Mouse (Mus musculus): ENCODE results near the gene Camk1. TPM values are rescaled to one million over a fixed set of nuclear protein-coding genes. Genes with fewer than 3 reads are reported as not detected.

The Camk1 gene
- polyA plus RNA-seq, 1 experiment from 2014 or later = 87.8 TPM

- Histone ChIP-seq H3K4me1 (ENCODE audit: control insufficient read depth, insufficient read depth, low read length) (peaks cover 8% of the 10 kb centered on the region; the same call in 1 of the 2 replicates), H3K36me3 (ENCODE audit: control insufficient read depth, insufficient read depth, low read length) (peaks cover 3% of the 10 kb centered on the region), H3K4me2 (ENCODE audit: low read depth, low read length) (no peak overlapping the region), H3K27me3 (ENCODE audit: control insufficient read depth, insufficient read depth, low read length) (no peaks in the 10 kb centered on the region), H3K27ac (ENCODE audit: low read length) (no peak overlapping the region), H3K9me3 (replicated peaks; ENCODE audit: control insufficient read depth, low read length) (no peaks in the 10 kb centered on the region), H3K4me3 (replicated peaks; ENCODE audit: low read length) (no peak overlapping the region), H3K9ac (ENCODE audit: low read length) (no peak overlapping the region)
- WGBS = 40% methylated on average over 2 of the region's 2 CpGs
- ATAC-seq (ENCODE audit: insufficient read depth, low FRiP score) = no peak
Observed at GRCm38 (mm10) chr6:113330547-113330946, 13.2 kb downstream of the Camk1 start.

GRCm38 (mm10) chr6:113329396-113329795 is 14.4 kb downstream of the Camk1 start:
- Histone ChIP-seq H3K27ac (ENCODE audit: low read length) (no peak overlapping the region), H3K9ac (ENCODE audit: low read length) (no peak overlapping the region), H3K27me3 (ENCODE audit: control insufficient read depth, insufficient read depth, low read length) (no peaks in the 10 kb centered on the region), H3K4me1 (ENCODE audit: control insufficient read depth, insufficient read depth, low read length) (peaks cover 8% of the 10 kb centered on the region; the same call in 1 of the 2 replicates), H3K9me3 (replicated peaks; ENCODE audit: control insufficient read depth, low read length) (no peaks in the 10 kb centered on the region), H3K4me3 (replicated peaks; ENCODE audit: low read length) (no peak overlapping the region), H3K36me3 (ENCODE audit: control insufficient read depth, insufficient read depth, low read length) (peaks cover 3% of the 10 kb centered on the region), H3K4me2 (ENCODE audit: low read depth, low read length) (no peak overlapping the region)
- WGBS = 73% methylated on average over 1 of the region's 1 CpGs
- no peak for ATAC-seq (ENCODE audit: insufficient read depth, low FRiP score)

- peak within 1 kb of the TSS; percentile 84 for H3K9ac ChIP-seq (ENCODE audit: low read length)
- H3K4me2 ChIP-seq (ENCODE audit: low read depth, low read length) = peak within 1 kb of the TSS; percentile 91
- H3K36me3 ChIP-seq (ENCODE audit: control insufficient read depth, insufficient read depth, low read length) = peaks cover 16% of the 10 kb centered on the region
- H3K4me3 ChIP-seq (replicated peaks; ENCODE audit: low read length) = peak within 1 kb of the TSS; percentile 54
- H3K4me1 ChIP-seq (ENCODE audit: control insufficient read depth, insufficient read depth, low read length) = 0 out of 2 replicates have a peak, but pooled peaks cover 2% of the 10 kb centered on the region
- H3K27me3 ChIP-seq (ENCODE audit: control insufficient read depth, insufficient read depth, low read length) = no peaks in the 10 kb centered on the region
- H3K9me3 ChIP-seq (replicated peaks; ENCODE audit: control insufficient read depth, low read length) = no peaks in the 10 kb centered on the region
- peak; percentile 98 for ATAC-seq (ENCODE audit: insufficient read depth, low FRiP score)
- peak within 1 kb of the TSS; percentile 94 for H3K27ac ChIP-seq (ENCODE audit: low read length)
- under 1% methylated on average over 52 of the region's 52 CpGs for WGBS
Observed at GRCm38 (mm10) chr6:113326533-113327315, 17.1 kb downstream of the Camk1 start, which contains the start of gene Ogg1. Ogg1 (plus strand) TSS chr6:113326972.

GRCm38 (mm10) chr6:113315972-113316371 is 27.8 kb downstream of the Camk1 start:
- no peak overlapping the region for H3K27ac ChIP-seq (ENCODE audit: low read length)
- ATAC-seq (ENCODE audit: insufficient read depth, low FRiP score) = no peak
- no peak overlapping the region for H3K9ac ChIP-seq (ENCODE audit: low read length)
- no peaks in the 10 kb centered on the region for H3K4me1 ChIP-seq (ENCODE audit: control insufficient read depth, insufficient read depth, low read length)
- H3K9me3 ChIP-seq (replicated peaks; ENCODE audit: control insufficient read depth, low read length) = no peaks in the 10 kb centered on the region
- H3K36me3 ChIP-seq (ENCODE audit: control insufficient read depth, insufficient read depth, low read length) = peaks cover 36% of the 10 kb centered on the region
- 89% methylated on average over 3 of the region's 3 CpGs for WGBS
- no peak overlapping the region for H3K4me2 ChIP-seq (ENCODE audit: low read depth, low read length)
- no peak overlapping the region for H3K4me3 ChIP-seq (replicated peaks; ENCODE audit: low read length)
- no peaks in the 10 kb centered on the region for H3K27me3 ChIP-seq (ENCODE audit: control insufficient read depth, insufficient read depth, low read length)

GRCm38 (mm10) chr6:113308141-113308540 is 35.6 kb downstream of the Camk1 start:
- peaks cover 15% of the 10 kb centered on the region for H3K4me1 ChIP-seq (ENCODE audit: control insufficient read depth, insufficient read depth, low read length)
- peak overlapping the region; percentile 83 for H3K4me3 ChIP-seq (replicated peaks; ENCODE audit: low read length)
- H3K27me3 ChIP-seq (ENCODE audit: control insufficient read depth, insufficient read depth, low read length) = no peaks in the 10 kb centered on the region
- 23% methylated on average over 5 of the region's 5 CpGs for WGBS
- peak overlapping the region; percentile 99 for H3K27ac ChIP-seq (ENCODE audit: low read length)
- peak overlapping the region; percentile 98 for H3K9ac ChIP-seq (ENCODE audit: low read length)
- peak overlapping the region; percentile 80 for H3K4me2 ChIP-seq (ENCODE audit: low read depth, low read length)
- 0 out of 2 replicates have a peak, but pooled peaks cover 8% of the 10 kb centered on the region for H3K36me3 ChIP-seq (ENCODE audit: control insufficient read depth, insufficient read depth, low read length)
- no peaks in the 10 kb centered on the region for H3K9me3 ChIP-seq (replicated peaks; ENCODE audit: control insufficient read depth, low read length)
- ATAC-seq (ENCODE audit: insufficient read depth, low FRiP score) = no peak

GRCm38 (mm10) chr6:113307481-113308121 is 36.2 kb downstream of the Camk1 start:
- Histone ChIP-seq H3K9ac (ENCODE audit: low read length) (peak overlapping the region; percentile 98), H3K36me3 (ENCODE audit: control insufficient read depth, insufficient read depth, low read length) (0 out of 2 replicates have a peak, but pooled peaks cover 3% of the 10 kb centered on the region)

GRCm38 (mm10) chr6:113306986-113307349 is 36.8 kb downstream of the Camk1 start, which contains the start of gene Brpf1:
Brpf1 (plus strand) TSS chr6:113307137.
- Histone ChIP-seq H3K27me3 (ENCODE audit: control insufficient read depth, insufficient read depth, low read length) (no peaks in the 10 kb centered on the region), H3K4me2 (ENCODE audit: low read depth, low read length) (peak within 1 kb of the TSS; percentile 80), H3K4me1 (ENCODE audit: control insufficient read depth, insufficient read depth, low read length) (peaks cover 15% of the 10 kb centered on the region), H3K36me3 (ENCODE audit: control insufficient read depth, insufficient read depth, low read length) (0 out of 2 replicates have a peak, but pooled peaks cover 3% of the 10 kb centered on the region), H3K4me3 (replicated peaks; ENCODE audit: low read length) (peak within 1 kb of the TSS; percentile 83), H3K9ac (ENCODE audit: low read length) (peak within 1 kb of the TSS; percentile 98), H3K27ac (ENCODE audit: low read length) (peak within 1 kb of the TSS; percentile 99), H3K9me3 (replicated peaks; ENCODE audit: control insufficient read depth, low read length) (no peaks in the 10 kb centered on the region)
- peak; percentile 21; the same call in 1 of the 2 replicates for ATAC-seq (ENCODE audit: insufficient read depth, low FRiP score)
- WGBS = under 1% methylated on average over 32 of the region's 32 CpGs

More at GRCm38 (mm10) chr6:113307481-113308121, 36.2 kb downstream of the Camk1 start:
- H3K4me2 ChIP-seq (ENCODE audit: low read depth, low read length) = peak overlapping the region; percentile 80
- H3K9me3 ChIP-seq (replicated peaks; ENCODE audit: control insufficient read depth, low read length) = no peaks in the 10 kb centered on the region
- peak overlapping the region; percentile 83 for H3K4me3 ChIP-seq (replicated peaks; ENCODE audit: low read length)
- peak overlapping the region; percentile 99 for H3K27ac ChIP-seq (ENCODE audit: low read length)
- H3K4me1 ChIP-seq (ENCODE audit: control insufficient read depth, insufficient read depth, low read length) = peaks cover 15% of the 10 kb centered on the region
- under 1% methylated on average over 31 of the region's 34 CpGs for WGBS
- no peaks in the 10 kb centered on the region for H3K27me3 ChIP-seq (ENCODE audit: control insufficient read depth, insufficient read depth, low read length)
- ATAC-seq (ENCODE audit: insufficient read depth, low FRiP score) = no peak

GRCm38 (mm10) chr6:113306322-113306985 is 37.3 kb downstream of the Camk1 start:
- Histone ChIP-seq H3K36me3 (ENCODE audit: control insufficient read depth, insufficient read depth, low read length) (0 out of 2 replicates have a peak, but pooled peaks cover 3% of the 10 kb centered on the region), H3K4me1 (ENCODE audit: control insufficient read depth, insufficient read depth, low read length) (peaks cover 15% of the 10 kb centered on the region), H3K27me3 (ENCODE audit: control insufficient read depth, insufficient read depth, low read length) (no peaks in the 10 kb centered on the region), H3K27ac (ENCODE audit: low read length) (peak overlapping the region; percentile 99), H3K9ac (ENCODE audit: low read length) (peak overlapping the region; percentile 98), H3K4me3 (replicated peaks; ENCODE audit: low read length) (peak overlapping the region; percentile 83), H3K4me2 (ENCODE audit: low read depth, low read length) (peak overlapping the region; percentile 80), H3K9me3 (replicated peaks; ENCODE audit: control insufficient read depth, low read length) (no peaks in the 10 kb centered on the region)
- WGBS = under 1% methylated on average over 50 of the region's 50 CpGs
- peak; percentile 98 for ATAC-seq (ENCODE audit: insufficient read depth, low FRiP score)
